Mouse (Mus musculus) neural tube, embryonic 10.5 days (tissue): ENCODE results near the gene Hist1h4d.
"Not testable (repeated sequence)": the region's sequence is repeated elsewhere in the genome, so short reads cannot be mapped to it uniquely, and the experiment has no call there.

Experiments
- DNase-seq: peaks from one replicate; pipeline ENCODE4 v3.0.0-alpha.2; 2017; ENCODE audit warnings: low spot score; ENCODE audit errors: extremely low spot score

Hist1h4d gene

GRCm38 (mm10) chr13:23551146-23551834 lies 30.1 kb upstream of the Hist1h4d start, which contains the start of gene Hist1h4f:
Hist1h4f (minus strand) TSS chr13:23551648.
- DNase-seq = peak; percentile 94

GRCm38 (mm10) chr13:23551931-23552914 lies 29.2 kb upstream of the Hist1h4d start:
- no peak for DNase-seq

- no peak for DNase-seq
These were observed 28.4 kb upstream of the Hist1h4d start, which contains the start of gene Hist1h1d for GRCm38 (mm10) chr13:23552962-23553361. Hist1h1d (plus strand) TSS chr13:23553262.

- DNase-seq = no peak
These were observed 27.0 kb upstream of the Hist1h4d start for GRCm38 (mm10) chr13:23554393-23554792.

- peak; percentile 87 for DNase-seq
These were observed 26.2 kb upstream of the Hist1h4d start for GRCm38 (mm10) chr13:23554925-23555838.

GRCm38 (mm10) chr13:23555839-23556416 lies 25.5 kb upstream of the Hist1h4d start:
- peak; percentile 77 for DNase-seq

- DNase-seq = no peak
These were observed 24.5 kb upstream of the Hist1h4d start for GRCm38 (mm10) chr13:23556906-23557305.

- DNase-seq = not testable (repeated sequence)
These were observed 20.7 kb upstream of the Hist1h4d start for GRCm38 (mm10) chr13:23560699-23561098.

- DNase-seq = not testable (repeated sequence)
These were observed 19.9 kb upstream of the Hist1h4d start for GRCm38 (mm10) chr13:23561531-23561882.

GRCm38 (mm10) chr13:23561883-23562659 lies 19.3 kb upstream of the Hist1h4d start, which contains the start of gene Hist1h3e:
Hist1h3e (minus strand) TSS chr13:23562369.
- peak; percentile 91 for DNase-seq

GRCm38 (mm10) chr13:23562699-23563462 lies 18.5 kb upstream of the Hist1h4d start:
- no peak for DNase-seq

- DNase-seq = no peak
These were observed 16.9 kb upstream of the Hist1h4d start for GRCm38 (mm10) chr13:23564482-23564881.

- not testable (repeated sequence) for DNase-seq
These were observed 11.0 kb upstream of the Hist1h4d start for GRCm38 (mm10) chr13:23570261-23571021.

GRCm38 (mm10) chr13:23571022-23571503 lies 10.3 kb upstream of the Hist1h4d start, which contains the start of the genes Hist1h2ae and Hist1h2bg:
Hist1h2ae (minus strand) TSS chr13:23571220.
Hist1h2bg (plus strand) TSS chr13:23571396.
- no peak for DNase-seq

- DNase-seq = not testable (repeated sequence)
These were observed 9.7 kb upstream of the Hist1h4d start for GRCm38 (mm10) chr13:23571504-23572217.

- DNase-seq = no peak
These were observed 9.0 kb upstream of the Hist1h4d start for GRCm38 (mm10) chr13:23572218-23573033.
